Mouse (Mus musculus) olfactory bulb, adult 2 months (tissue): Measurements from ENCODE around the gene Rhbdl3. TPM values are rescaled to one million over a fixed set of nuclear protein-coding genes. Genes with fewer than 3 reads are reported as not detected.

Source experiments
- H3K27ac ChIP-seq: fragments of 200-500 bp; 2 replicates; pipeline ENCODE4 v1.5.1; 2012; ENCODE audit warnings: low read depth, low read length; ENCODE audit not compliant: insufficient read depth
- H3K4me1 ChIP-seq: fragments of 200-500 bp; 2 replicates; pipeline ENCODE4 v1.6.1; 2012; ENCODE audit warnings: low read length; ENCODE audit not compliant: control insufficient read depth, insufficient read depth
- H3K4me3 ChIP-seq: fragments of 200-500 bp; 2 replicates; pipeline ENCODE4 v1.5.1; 2012; ENCODE audit warnings: mild to moderate bottlenecking, low read depth, low read length, moderate library complexity; ENCODE audit not compliant: insufficient read depth
- CTCF ChIP-seq: fragments of 200-500 bp; IDR thresholded peaks from 2 replicates; pipeline ENCODE4 v1.5.1; 2012; ENCODE audit warnings: low read depth, mild to moderate bottlenecking, low read length, moderate library complexity; ENCODE audit not compliant: insufficient read depth
- POLR2A ChIP-seq: fragments of 200-500 bp; IDR thresholded peaks from 2 replicates; pipeline ENCODE4 v1.6.1; 2012; ENCODE audit warnings: mild to moderate bottlenecking, low read depth, low read length, moderate library complexity; ENCODE audit not compliant: insufficient read depth
- WGBS: fragments of 180-500 bp; shearing (Covaris S2); methylation state at CpG from one replicate; pipeline ENCODE4 v1.1.7; 2018; 5-methylcytosine and 5-hydroxymethylcytosine counted together
- polyA plus RNA-seq: library from polyadenylated mRNA; stranded (reverse); fragments of >200 nt; gene quantifications from 2 replicates; pipeline ENCODE4 v1.2.4, GENCODE M21; 2012; ENCODE audit warnings: low replicate concordance; ENCODE audit not compliant: missing spikeins, insufficient read depth, insufficient read length

The Rhbdl3 gene
- polyA plus RNA-seq, 1 experiment = not detected

GRCm38 (mm10) chr11:80291004-80291403 lies 9.7 kb upstream of the Rhbdl3 start:
- WGBS = 64% methylated on average over 2 of the region's 2 CpGs
- Histone ChIP-seq H3K27ac (peak overlapping the region; percentile 84), H3K4me1 (peaks cover 42% of the 10 kb centered on the region), H3K4me3 (no peak overlapping the region)
- TF ChIP-seq POLR2A = no peak
- TF ChIP-seq CTCF = no peak

- H3K27ac ChIP-seq = no peak overlapping the region
- TF ChIP-seq POLR2A = no peak
- no peak for TF ChIP-seq CTCF
- WGBS = 41% methylated on average over 7 of the region's 7 CpGs
- H3K4me3 ChIP-seq = no peak overlapping the region
- H3K4me1 ChIP-seq = peaks cover 42% of the 10 kb centered on the region
Observed at GRCm38 (mm10) chr11:80292463-80292862, 8.2 kb upstream of the Rhbdl3 start.

GRCm38 (mm10) chr11:80295066-80295465 lies 5.6 kb upstream of the Rhbdl3 start:
- no peak overlapping the region for H3K27ac ChIP-seq
- WGBS = 56% methylated on average over 9 of the region's 9 CpGs
- peaks cover 29% of the 10 kb centered on the region for H3K4me1 ChIP-seq
- no peak overlapping the region for H3K4me3 ChIP-seq
- TF ChIP-seq CTCF (no peak), POLR2A (no peak)

GRCm38 (mm10) chr11:80295785-80296184 lies 4.9 kb upstream of the Rhbdl3 start:
- Histone ChIP-seq H3K4me3 (no peak overlapping the region), H3K4me1 (peaks cover 23% of the 10 kb centered on the region)
- WGBS = 68% methylated on average over 14 of the region's 14 CpGs

GRCm38 (mm10) chr11:80299513-80300235 lies 1.0 kb upstream of the Rhbdl3 start:
- no peak for TF ChIP-seq CTCF
- TF ChIP-seq POLR2A = no peak
- Histone ChIP-seq H3K4me3 (no peak overlapping the region), H3K4me1 (peaks cover 12% of the 10 kb centered on the region), H3K27ac (no peak overlapping the region)
- 10% methylated on average over 12 of the region's 12 CpGs for WGBS

More at GRCm38 (mm10) chr11:80295785-80296184, 4.9 kb upstream of the Rhbdl3 start:
- no peak overlapping the region for H3K27ac ChIP-seq
- TF ChIP-seq CTCF (no peak), POLR2A (no peak)

- Histone ChIP-seq H3K4me1 (peaks cover 7% of the 10 kb centered on the region), H3K27ac (0 out of 2 replicates have a peak overlapping the region, but pooled peaks have one; percentile 21), H3K4me3 (peak overlapping the region; percentile 79)
- TF ChIP-seq CTCF = no peak
- no peak for TF ChIP-seq POLR2A
- WGBS = under 1% methylated on average over 53 of the region's 53 CpGs
Observed at GRCm38 (mm10) chr11:80301316-80302045, 769 bp downstream of the Rhbdl3 start.

GRCm38 (mm10) chr11:80302046-80302390 lies 1.3 kb downstream of the Rhbdl3 start:
- peaks cover 7% of the 10 kb centered on the region for H3K4me1 ChIP-seq
- WGBS = 2% methylated on average over 9 of the region's 9 CpGs
- H3K27ac ChIP-seq = no peak overlapping the region
- TF ChIP-seq POLR2A = no peak
- TF ChIP-seq CTCF = no peak
- peak overlapping the region; percentile 79 for H3K4me3 ChIP-seq

- 1% methylated on average over 11 of the region's 11 CpGs for WGBS
- no peak overlapping the region for H3K27ac ChIP-seq
- peak overlapping the region; percentile 79 for H3K4me3 ChIP-seq
- H3K4me1 ChIP-seq = peaks cover 7% of the 10 kb centered on the region
- TF ChIP-seq POLR2A (no peak), CTCF (no peak)
Observed at GRCm38 (mm10) chr11:80302536-80302935, 1.8 kb downstream of the Rhbdl3 start.

GRCm38 (mm10) chr11:80303746-80304145 lies 3.0 kb downstream of the Rhbdl3 start:
- 93% methylated on average over 3 of the region's 3 CpGs for WGBS
- TF ChIP-seq POLR2A = no peak
- TF ChIP-seq CTCF = no peak
- H3K27ac ChIP-seq = no peak overlapping the region

GRCm38 (mm10) chr11:80304846-80305245 lies 4.1 kb downstream of the Rhbdl3 start:
- TF ChIP-seq POLR2A (no peak), CTCF (no peak)
- Histone ChIP-seq H3K4me3 (no peak overlapping the region), H3K4me1 (peaks cover 7% of the 10 kb centered on the region), H3K27ac (no peak overlapping the region)
- WGBS = 41% methylated on average over 10 of the region's 10 CpGs

More at GRCm38 (mm10) chr11:80303746-80304145, 3.0 kb downstream of the Rhbdl3 start:
- H3K4me1 ChIP-seq = peaks cover 7% of the 10 kb centered on the region
- no peak overlapping the region for H3K4me3 ChIP-seq
